Mouse (Mus musculus): ENCODE data around the gene C1qtnf9. TPM values are rescaled to one million over a fixed set of nuclear protein-coding genes. Genes with fewer than 3 reads are reported as not detected.

Gene C1qtnf9
- polyA plus RNA-seq, 1 experiment from 2014 or later = not detected

DNA sequence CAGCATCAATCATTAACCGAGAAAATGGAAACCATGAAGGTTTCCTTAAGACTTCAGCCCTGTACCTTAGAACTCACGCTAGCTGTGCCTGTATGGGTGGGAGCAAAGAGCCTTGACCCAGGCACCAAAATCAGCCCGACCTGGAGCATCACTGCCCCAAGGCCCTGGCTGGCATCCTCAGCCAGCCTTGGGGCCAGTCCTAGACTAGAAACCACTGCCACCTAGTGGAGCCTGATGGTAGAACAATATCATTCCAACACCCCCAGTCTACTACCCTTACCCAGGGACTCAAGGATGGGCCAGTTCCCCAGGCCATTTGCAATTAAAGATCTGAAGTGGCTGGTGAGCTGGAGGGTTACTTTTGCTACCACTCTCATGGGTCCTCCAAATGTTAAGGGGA, 22.2 kb downstream of the C1qtnf9 start:
- Histone ChIP-seq H3K4me3 (replicated peaks; ENCODE audit: low read length) (no peak overlapping the region), H3K4me1 (replicated peaks; ENCODE audit: control insufficient read depth, insufficient read depth, low read length) (peaks cover 2% of the 10 kb centered on the region; the same call in 1 of the 2 replicates), H3K27me3 (replicated peaks; ENCODE audit: control insufficient read depth, insufficient read depth, low read length) (no peaks in the 10 kb centered on the region), H3K36me3 (ENCODE audit: control insufficient read depth, insufficient read depth) (peaks cover 10% of the 10 kb centered on the region), H3K4me2 (ENCODE audit: low read length) (no peak overlapping the region), H3K27ac (ENCODE audit: low read length) (no peak overlapping the region), H3K9ac (replicated peaks; ENCODE audit: low read depth, low read length) (no peak overlapping the region), H3K9me3 (ENCODE audit: control insufficient read depth, low read length) (no peaks in the 10 kb centered on the region)
- no peak for ATAC-seq
- WGBS = 29% methylated on average over 3 of the region's 3 CpGs

DNA sequence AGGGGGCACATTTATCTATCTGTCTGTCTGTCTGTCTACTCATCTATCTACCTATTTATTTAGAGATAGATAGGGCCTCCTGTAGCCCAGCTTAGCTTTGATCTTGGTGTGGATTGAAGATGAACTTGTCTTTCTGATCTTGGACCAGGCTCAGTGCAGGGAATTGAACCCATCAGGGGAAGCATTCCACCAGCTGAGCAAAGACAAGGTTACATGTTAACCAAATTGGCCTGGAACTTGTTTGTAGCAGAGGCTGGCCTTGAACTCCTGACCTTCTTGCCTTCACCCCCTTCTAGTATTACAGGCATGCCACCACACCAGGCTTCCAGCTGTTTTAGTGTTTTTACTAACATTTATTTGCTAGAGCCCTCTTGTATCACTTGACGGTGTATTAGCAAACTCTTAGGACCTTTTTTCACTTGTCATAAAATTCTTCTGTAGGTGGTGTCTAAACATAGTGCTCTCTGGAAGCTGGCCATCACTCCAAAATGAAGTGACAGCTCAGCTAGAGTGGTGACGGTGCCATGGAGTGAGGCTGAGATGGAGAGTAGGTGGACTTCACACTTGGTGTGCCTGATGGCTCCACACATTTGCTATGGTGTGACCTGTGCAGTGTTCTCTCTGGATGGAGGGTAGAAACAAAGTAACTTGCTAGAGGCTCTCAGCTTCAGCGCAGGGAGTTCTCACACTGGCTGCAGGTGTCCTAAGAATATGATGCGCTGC, 28.8 kb downstream of the C1qtnf9 start:
- no peak overlapping the region for H3K9ac ChIP-seq (replicated peaks; ENCODE audit: low read depth, low read length)
- H3K4me3 ChIP-seq (replicated peaks; ENCODE audit: low read length) = no peak overlapping the region
- H3K36me3 ChIP-seq (ENCODE audit: control insufficient read depth, insufficient read depth) = peaks cover 6% of the 10 kb centered on the region
- WGBS = 90% methylated on average over 4 of the region's 4 CpGs
- H3K27ac ChIP-seq (ENCODE audit: low read length) = no peak overlapping the region
- H3K9me3 ChIP-seq (ENCODE audit: control insufficient read depth, low read length) = no peaks in the 10 kb centered on the region
- no peak overlapping the region for H3K4me2 ChIP-seq (ENCODE audit: low read length)
- ATAC-seq = no peak
- no peaks in the 10 kb centered on the region for H3K27me3 ChIP-seq (replicated peaks; ENCODE audit: control insufficient read depth, insufficient read depth, low read length)
- H3K4me1 ChIP-seq (replicated peaks; ENCODE audit: control insufficient read depth, insufficient read depth, low read length) = no peaks in the 10 kb centered on the region

GRCm38 (mm10) chr14:60797596-60797995, 29.7 kb downstream of the C1qtnf9 start:
- Histone ChIP-seq H3K4me3 (replicated peaks; ENCODE audit: low read length) (no peak overlapping the region), H3K4me2 (ENCODE audit: low read length) (no peak overlapping the region), H3K36me3 (ENCODE audit: control insufficient read depth, insufficient read depth) (no peaks in the 10 kb centered on the region; the same call in 1 of the 2 replicates), H3K9me3 (ENCODE audit: control insufficient read depth, low read length) (no peaks in the 10 kb centered on the region), H3K27me3 (replicated peaks; ENCODE audit: control insufficient read depth, insufficient read depth, low read length) (no peaks in the 10 kb centered on the region), H3K9ac (replicated peaks; ENCODE audit: low read depth, low read length) (no peak overlapping the region), H3K27ac (ENCODE audit: low read length) (no peak overlapping the region), H3K4me1 (replicated peaks; ENCODE audit: control insufficient read depth, insufficient read depth, low read length) (no peaks in the 10 kb centered on the region)
- 89% methylated on average over 5 of the region's 5 CpGs for WGBS
- no peak for ATAC-seq

- WGBS = 93% methylated on average over 4 of the region's 4 CpGs
- no peaks in the 10 kb centered on the region; the same call in 1 of the 2 replicates for H3K36me3 ChIP-seq (ENCODE audit: control insufficient read depth, insufficient read depth)
- H3K4me3 ChIP-seq (replicated peaks; ENCODE audit: low read length) = no peak overlapping the region
Measured at GRCm38 (mm10) chr14:60798721-60799120, 30.8 kb downstream of the C1qtnf9 start.

GRCm38 (mm10) chr14:60799762-60800728, 32.1 kb downstream of the C1qtnf9 start:
- no peaks in the 10 kb centered on the region for H3K9me3 ChIP-seq (ENCODE audit: control insufficient read depth, low read length)
- H3K4me2 ChIP-seq (ENCODE audit: low read length) = no peak overlapping the region
- no peak overlapping the region for H3K4me3 ChIP-seq (replicated peaks; ENCODE audit: low read length)
- no peaks in the 10 kb centered on the region for H3K4me1 ChIP-seq (replicated peaks; ENCODE audit: control insufficient read depth, insufficient read depth, low read length)
- no peaks in the 10 kb centered on the region for H3K27me3 ChIP-seq (replicated peaks; ENCODE audit: control insufficient read depth, insufficient read depth, low read length)
- H3K9ac ChIP-seq (replicated peaks; ENCODE audit: low read depth, low read length) = no peak overlapping the region
- no peaks in the 10 kb centered on the region; the same call in 1 of the 2 replicates for H3K36me3 ChIP-seq (ENCODE audit: control insufficient read depth, insufficient read depth)
- WGBS = 52% methylated on average over 9 of the region's 9 CpGs
- H3K27ac ChIP-seq (ENCODE audit: low read length) = no peak overlapping the region
- peak; percentile 49 for ATAC-seq

More at GRCm38 (mm10) chr14:60798721-60799120, 30.8 kb downstream of the C1qtnf9 start:
- Histone ChIP-seq H3K9ac (replicated peaks; ENCODE audit: low read depth, low read length) (no peak overlapping the region), H3K9me3 (ENCODE audit: control insufficient read depth, low read length) (no peaks in the 10 kb centered on the region), H3K4me1 (replicated peaks; ENCODE audit: control insufficient read depth, insufficient read depth, low read length) (no peaks in the 10 kb centered on the region), H3K27me3 (replicated peaks; ENCODE audit: control insufficient read depth, insufficient read depth, low read length) (no peaks in the 10 kb centered on the region), H3K27ac (ENCODE audit: low read length) (no peak overlapping the region), H3K4me2 (ENCODE audit: low read length) (no peak overlapping the region)
- ATAC-seq = no peak

GRCm38 (mm10) chr14:60802026-60802425, 34.1 kb downstream of the C1qtnf9 start:
- ATAC-seq = no peak
- H3K4me1 ChIP-seq (replicated peaks; ENCODE audit: control insufficient read depth, insufficient read depth, low read length) = no peaks in the 10 kb centered on the region
- no peak overlapping the region for H3K4me3 ChIP-seq (replicated peaks; ENCODE audit: low read length)

GRCm38 (mm10) chr14:60804978-60805377, 37.0 kb downstream of the C1qtnf9 start:
- no peaks in the 10 kb centered on the region for H3K4me1 ChIP-seq (replicated peaks; ENCODE audit: control insufficient read depth, insufficient read depth, low read length)
- no peak overlapping the region for H3K4me2 ChIP-seq (ENCODE audit: low read length)
- ATAC-seq = no peak
- no peak overlapping the region for H3K27ac ChIP-seq (ENCODE audit: low read length)
- H3K36me3 ChIP-seq (ENCODE audit: control insufficient read depth, insufficient read depth) = no peaks in the 10 kb centered on the region; the same call in 1 of the 2 replicates
- H3K9me3 ChIP-seq (ENCODE audit: control insufficient read depth, low read length) = no peaks in the 10 kb centered on the region
- no peak overlapping the region for H3K4me3 ChIP-seq (replicated peaks; ENCODE audit: low read length)
- no peak overlapping the region for H3K9ac ChIP-seq (replicated peaks; ENCODE audit: low read depth, low read length)
- 85% methylated on average over 9 of the region's 9 CpGs for WGBS
- H3K27me3 ChIP-seq (replicated peaks; ENCODE audit: control insufficient read depth, insufficient read depth, low read length) = no peaks in the 10 kb centered on the region

More at GRCm38 (mm10) chr14:60802026-60802425, 34.1 kb downstream of the C1qtnf9 start:
- Histone ChIP-seq H3K4me2 (ENCODE audit: low read length) (no peak overlapping the region), H3K9ac (replicated peaks; ENCODE audit: low read depth, low read length) (no peak overlapping the region), H3K36me3 (ENCODE audit: control insufficient read depth, insufficient read depth) (no peaks in the 10 kb centered on the region; the same call in 1 of the 2 replicates), H3K9me3 (ENCODE audit: control insufficient read depth, low read length) (no peaks in the 10 kb centered on the region), H3K27me3 (replicated peaks; ENCODE audit: control insufficient read depth, insufficient read depth, low read length) (no peaks in the 10 kb centered on the region), H3K27ac (ENCODE audit: low read length) (no peak overlapping the region)
- 95% methylated on average over 13 of the region's 13 CpGs for WGBS

GRCm38 (mm10) chr14:60805871-60806270, 37.9 kb downstream of the C1qtnf9 start:
- 85% methylated on average over 1 of the region's 1 CpGs for WGBS
- no peak overlapping the region for H3K9ac ChIP-seq (replicated peaks; ENCODE audit: low read depth, low read length)
- H3K27me3 ChIP-seq (replicated peaks; ENCODE audit: control insufficient read depth, insufficient read depth, low read length) = no peaks in the 10 kb centered on the region
- no peak overlapping the region for H3K4me2 ChIP-seq (ENCODE audit: low read length)
- no peak overlapping the region for H3K27ac ChIP-seq (ENCODE audit: low read length)
- H3K9me3 ChIP-seq (ENCODE audit: control insufficient read depth, low read length) = no peaks in the 10 kb centered on the region
- no peaks in the 10 kb centered on the region for H3K4me1 ChIP-seq (replicated peaks; ENCODE audit: control insufficient read depth, insufficient read depth, low read length)
- no peaks in the 10 kb centered on the region; the same call in 1 of the 2 replicates for H3K36me3 ChIP-seq (ENCODE audit: control insufficient read depth, insufficient read depth)
- H3K4me3 ChIP-seq (replicated peaks; ENCODE audit: low read length) = no peak overlapping the region
- ATAC-seq = no peak

DNA sequence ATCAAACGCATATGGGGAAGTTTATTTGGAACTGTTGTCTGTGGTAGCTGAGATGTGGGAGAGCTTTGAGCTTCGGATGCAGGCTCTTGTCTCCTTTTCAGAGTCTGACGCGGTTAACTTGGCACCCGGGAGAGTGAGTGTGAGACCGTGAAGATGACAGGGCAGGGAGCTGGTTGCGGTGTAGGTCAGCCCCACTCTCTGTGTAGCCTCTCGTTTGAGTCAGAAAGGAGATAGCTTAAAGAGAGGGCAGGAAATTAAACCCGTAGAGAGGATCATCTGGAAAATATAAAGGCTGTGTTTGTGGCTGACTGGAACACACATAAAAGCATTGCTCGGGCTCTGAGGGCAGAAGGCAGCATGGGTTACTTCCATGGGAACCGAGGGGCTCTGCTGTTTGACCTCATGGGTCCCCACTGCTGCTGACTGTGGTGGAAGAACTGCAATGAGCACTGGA, 39.0 kb downstream of the C1qtnf9 start:
- ATAC-seq = no peak
- no peak overlapping the region for H3K9ac ChIP-seq (replicated peaks; ENCODE audit: low read depth, low read length)
- WGBS = 67% methylated on average over 11 of the region's 11 CpGs
- H3K4me3 ChIP-seq (replicated peaks; ENCODE audit: low read length) = no peak overlapping the region
- H3K4me2 ChIP-seq (ENCODE audit: low read length) = no peak overlapping the region
- H3K36me3 ChIP-seq (ENCODE audit: control insufficient read depth, insufficient read depth) = peaks cover 2% of the 10 kb centered on the region
- no peak overlapping the region for H3K27ac ChIP-seq (ENCODE audit: low read length)
- H3K9me3 ChIP-seq (ENCODE audit: control insufficient read depth, low read length) = no peaks in the 10 kb centered on the region
- H3K27me3 ChIP-seq (replicated peaks; ENCODE audit: control insufficient read depth, insufficient read depth, low read length) = no peaks in the 10 kb centered on the region
- no peaks in the 10 kb centered on the region for H3K4me1 ChIP-seq (replicated peaks; ENCODE audit: control insufficient read depth, insufficient read depth, low read length)
